ENCODE assay signal across 11 mouse cellular contexts in genomic region chrX:42431851-42432635, GRCm38 (mm10). TPM values are rescaled to one million over a fixed set of nuclear protein-coding genes. Genes with fewer than 3 reads are reported as not detected.
DNase-seq lines count a peak whose midpoint lies in the region; ATAC-seq and TF ChIP-seq lines count a peak whose summit lies in the region.
"Had no signal": no experiment of that assay in that cellular context is flagged by ENCODE, and none has a peak within 500 bp of the region (broad histone marks: within the 10 kb centered on the region; RNA-seq: fewer than 3 reads in every experiment).

No protein-coding gene starts in this region.

- no peak for TF ChIP-seq CTCF in kidney, adult 2 months (conservative IDR thresholded peaks at IDR 0.05; ENCODE audit: insufficient read depth, insufficient read length, low read depth, low read length)
- TF ChIP-seq CTCF in hindbrain, postnatal 0 days (IDR thresholded peaks at IDR 0.05; ENCODE audit: low read depth), result no peak

- no peaks in the 10 kb centered on the region for H3K4me1 ChIP-seq in kidney, adult 2 months (ENCODE audit: control insufficient read depth, insufficient read depth, low read length)
- no peaks in the 10 kb centered on the region for H3K4me1 ChIP-seq in kidney, embryonic 14.5 days (ENCODE audit: control insufficient read depth, insufficient read depth, low read length)
- no peaks in the 10 kb centered on the region for H3K4me1 ChIP-seq in hindbrain, postnatal 0 days (ENCODE audit: insufficient read depth, low read length)
- H3K4me1 ChIP-seq in midbrain, embryonic 14.5 days (ENCODE audit: control insufficient read depth, insufficient read depth, low read length), result no peaks in the 10 kb centered on the region

- H3K9ac ChIP-seq in kidney, embryonic 14.5 days (ENCODE audit: low read depth, low read length), result no peak overlapping the region
- no peak overlapping the region for H3K9ac ChIP-seq in hindbrain, postnatal 0 days (replicated peaks; ENCODE audit: low read length)
- no peak overlapping the region for H3K9ac ChIP-seq in midbrain, embryonic 14.5 days (replicated peaks; ENCODE audit: low read length)

- H3K9me3 ChIP-seq in kidney, embryonic 14.5 days (ENCODE audit: control insufficient read depth, low read length), result no peaks in the 10 kb centered on the region
- no peaks in the 10 kb centered on the region for H3K9me3 ChIP-seq in hindbrain, postnatal 0 days (ENCODE audit: low read length)
- H3K9me3 ChIP-seq in midbrain, embryonic 14.5 days (ENCODE audit: control insufficient read depth, low read length), result no peaks in the 10 kb centered on the region

- H3K36me3 ChIP-seq in kidney, adult 2 months (ENCODE audit: control insufficient read depth, insufficient read depth, low read length), result no peaks in the 10 kb centered on the region
- H3K36me3 ChIP-seq in kidney, embryonic 14.5 days (ENCODE audit: control insufficient read depth, insufficient read depth, low read length), result no peaks in the 10 kb centered on the region
- H3K36me3 ChIP-seq in hindbrain, postnatal 0 days (ENCODE audit: insufficient read depth, low read length), result no peaks in the 10 kb centered on the region
- no peaks in the 10 kb centered on the region for H3K36me3 ChIP-seq in midbrain, embryonic 14.5 days (ENCODE audit: control insufficient read depth, insufficient read depth, low read length)

- ATAC-seq in kidney, embryonic 14.5 days (ENCODE audit: low FRiP score, low TSS enrichment), result no peak
- no peak for ATAC-seq in hindbrain, postnatal 0 days
- ATAC-seq in midbrain, embryonic 14.5 days (ENCODE audit: low FRiP score, low TSS enrichment), result peak; percentile 43; the same call in 1 of the 2 replicates
- ATAC-seq: inflammation-experienced regulatory T-cells, adult 6 months had no signal

- no peaks in the 10 kb centered on the region for H3K27me3 ChIP-seq in kidney, adult 2 months (replicated peaks; ENCODE audit: control insufficient read depth, insufficient read depth, low read length)
- H3K27me3 ChIP-seq in kidney, embryonic 14.5 days (ENCODE audit: control insufficient read depth, insufficient read depth, low read length), result no peaks in the 10 kb centered on the region
- no peaks in the 10 kb centered on the region for H3K27me3 ChIP-seq in hindbrain, postnatal 0 days (ENCODE audit: insufficient read depth, low read length)
- no peaks in the 10 kb centered on the region for H3K27me3 ChIP-seq in midbrain, embryonic 14.5 days (ENCODE audit: control insufficient read depth, insufficient read depth, low read length)
- H3K27me3 ChIP-seq: CH12.LX had no signal

- no peak overlapping the region for H3K27ac ChIP-seq in kidney, adult 2 months (ENCODE audit: insufficient read depth, low read depth, low read length)
- no peak overlapping the region for H3K27ac ChIP-seq in kidney, embryonic 14.5 days (ENCODE audit: low read depth, low read length)
- no peak overlapping the region for H3K27ac ChIP-seq in hindbrain, postnatal 0 days
- no peak overlapping the region for H3K27ac ChIP-seq in midbrain, embryonic 14.5 days (replicated peaks; ENCODE audit: low read depth, low read length)

- WGBS in kidney, adult 2 months, result 21% methylated on average over 7 of the region's 7 CpGs
- 46% methylated on average over 7 of the region's 7 CpGs for WGBS in kidney, embryonic 14.5 days
- WGBS in hindbrain, postnatal 0 days, result 34% methylated on average over 7 of the region's 7 CpGs
- WGBS in midbrain, embryonic 14.5 days, result 20% methylated on average over 7 of the region's 7 CpGs

- H3K4me3 ChIP-seq in kidney, adult 2 months (ENCODE audit: insufficient read depth, low read depth, low read length), result no peak overlapping the region
- no peak overlapping the region for H3K4me3 ChIP-seq in kidney, embryonic 14.5 days (ENCODE audit: low read length)
- no peak overlapping the region for H3K4me3 ChIP-seq in hindbrain, postnatal 0 days (ENCODE audit: low read length)
- no peak overlapping the region for H3K4me3 ChIP-seq in midbrain, embryonic 14.5 days (replicated peaks; ENCODE audit: low read depth, low read length)

- no peak overlapping the region for H3K4me2 ChIP-seq in kidney, embryonic 14.5 days (replicated peaks; ENCODE audit: low read depth, low read length)
- H3K4me2 ChIP-seq in hindbrain, postnatal 0 days (ENCODE audit: low read depth, low read length), result no peak overlapping the region
- no peak overlapping the region for H3K4me2 ChIP-seq in midbrain, embryonic 14.5 days (ENCODE audit: low read length)

- DNase-seq in kidney, adult 2 months, result peak; percentile 47
- peak; percentile 64 for DNase-seq in embryo, embryonic 10.5 days (ENCODE audit: low spot score)
- peak; percentile 1 for DNase-seq in hindbrain, postnatal 0 days (ENCODE audit: low spot score)
- DNase-seq in midbrain, embryonic 14.5 days, result peak; percentile 22
- no peak for DNase-seq in gastrocnemius, postnatal 4 days (ENCODE audit: low spot score in 2 of 2)
- no peak for DNase-seq in layer of hippocampus, adult 9-11 months
- DNase-seq in ovary, postnatal 36 days (ENCODE audit: low spot score), result no peak

- no peak for TF ChIP-seq POLR2A in kidney, adult 2 months (IDR thresholded peaks at IDR 0.05; ENCODE audit: low read depth, low read length)

RNA-seq across cellular contexts. Expression of gene Tex13c2, which starts 57.4 kb away (rescaled TPM):
- not detected in 2 replicates for polyA plus RNA-seq in kidney, adult 2 months (2012; rRNA removed)
- polyA plus RNA-seq in kidney, embryonic 14.5 days (2014; fragmentation: Nextera tagmentation; extraction: Ambion mirVana), result not detected in 2 replicates
- not detected in 2 replicates for total RNA-seq in hindbrain, postnatal 0 days (2014; rRNA removed)
- polyA plus RNA-seq in hindbrain, postnatal 0 days (2015; fragmentation: Nextera tagmentation; extraction: Ambion mirVana), result 0.13 TPM in 1 of 2 replicates, not detected in the other
- 0.18 TPM in 1 of 2 replicates, not detected in the other for polyA plus RNA-seq in midbrain, embryonic 14.5 days (2014; fragmentation: Nextera tagmentation; extraction: Ambion mirVana)
- not detected for total RNA-seq in gastrocnemius, postnatal 4 days (2021)
- total RNA-seq: adrenal gland, postnatal 36 days; CH12.LX had no signal

Comparison
In these comparisons a context has a peak if more than half of its experiments do, and no peak if none do; other contexts are left out.
1. DNase-seq: peak in kidney, adult 2 months (single experiment), embryo, embryonic 10.5 days (single experiment), hindbrain, postnatal 0 days (single experiment) and midbrain, embryonic 14.5 days (single experiment); none in gastrocnemius, postnatal 4 days (0 of 2), layer of hippocampus, adult 9-11 months (single experiment) and ovary, postnatal 36 days (single experiment).